Mouse (Mus musculus) layer of hippocampus, adult 9-10 months (tissue): ENCODE measurements around the gene Mosmo.
A peak's percentile ranks its signal among the peaks of the same experiment; 100 is the strongest.

Experiments used
- DNase-seq: peaks from one replicate; pipeline ENCODE4 v3.0.0; 2022; ENCODE audit warnings: low spot score

The Mosmo gene

GRCm38 (mm10) chr7:120677001-120677643 is at the start of gene Mosmo:
TSS of gene Mosmo (plus strand) at chr7:120677618.
- no peak for DNase-seq

- peak; percentile 32 for DNase-seq
Observed at GRCm38 (mm10) chr7:120632518-120632917, 44.9 kb upstream of the Mosmo start.

GRCm38 (mm10) chr7:120634301-120634700 is 43.1 kb upstream of the Mosmo start:
- DNase-seq, result no peak

- DNase-seq, result peak; percentile 61
Observed at GRCm38 (mm10) chr7:120634711-120635361, 42.6 kb upstream of the Mosmo start, which contains the start of gene Uqcrc2. TSS of gene Uqcrc2 (plus strand) at chr7:120635176.

- no peak for DNase-seq
Observed at GRCm38 (mm10) chr7:120635362-120635781, 42.0 kb upstream of the Mosmo start.

- no peak for DNase-seq
Observed at GRCm38 (mm10) chr7:120635821-120636220, 41.6 kb upstream of the Mosmo start.

GRCm38 (mm10) chr7:120643217-120643616 is 34.2 kb upstream of the Mosmo start:
- DNase-seq, result no peak

- DNase-seq, result peak; percentile 59
Observed at GRCm38 (mm10) chr7:120647849-120648248, 29.6 kb upstream of the Mosmo start.

GRCm38 (mm10) chr7:120662079-120662478 is 15.3 kb upstream of the Mosmo start:
- DNase-seq, result no peak

GRCm38 (mm10) chr7:120670153-120670875 is 7.1 kb upstream of the Mosmo start, which contains the start of gene Pdzd9:
TSS of gene Pdzd9 (minus strand) at chr7:120670343.
- DNase-seq, result no peak

GRCm38 (mm10) chr7:120671271-120671670 is 6.1 kb upstream of the Mosmo start:
- DNase-seq, result no peak

GRCm38 (mm10) chr7:120677764-120678531 is 530 bp downstream of the Mosmo start:
- no peak for DNase-seq

GRCm38 (mm10) chr7:120679023-120679422 is 1.6 kb downstream of the Mosmo start:
- DNase-seq, result no peak

GRCm38 (mm10) chr7:120682002-120682401 is 4.6 kb downstream of the Mosmo start:
- no peak for DNase-seq

- no peak for DNase-seq
Observed at GRCm38 (mm10) chr7:120684731-120685161, 7.3 kb downstream of the Mosmo start.

- DNase-seq, result no peak
Observed at GRCm38 (mm10) chr7:120685227-120685626, 7.8 kb downstream of the Mosmo start.

- no peak for DNase-seq
Observed at GRCm38 (mm10) chr7:120690634-120691033, 13.2 kb downstream of the Mosmo start.

GRCm38 (mm10) chr7:120693831-120694375 is 16.5 kb downstream of the Mosmo start:
- DNase-seq, result no peak

- DNase-seq, result no peak
Observed at GRCm38 (mm10) chr7:120695196-120695595, 17.8 kb downstream of the Mosmo start.

GRCm38 (mm10) chr7:120695641-120696040 is 18.2 kb downstream of the Mosmo start:
- no peak for DNase-seq

- DNase-seq, result no peak
Observed at GRCm38 (mm10) chr7:120696331-120696730, 18.9 kb downstream of the Mosmo start.

- no peak for DNase-seq
Observed at GRCm38 (mm10) chr7:120699586-120699985, 22.2 kb downstream of the Mosmo start.
